Mouse (Mus musculus) left cerebral cortex, postnatal 4 days (tissue): Measurements from ENCODE around the gene Arhgap27. TPM values are rescaled to one million over a fixed set of nuclear protein-coding genes. Genes with fewer than 3 reads are reported as not detected.
A peak's percentile ranks its signal among the peaks of the same experiment; 100 is the strongest.
"Not testable (repeated sequence)": the region's sequence is repeated elsewhere in the genome, so short reads cannot be mapped to it uniquely, and the experiment has no call there.

ENCODE experiments used
- DNase-seq: peaks from one replicate; pipeline ENCODE4 v3.0.0-alpha.2; 2022
- intact Hi-C: fragments of 180-260 bp; cut with DNase I; formaldehyde crosslinking; loops from one replicate; pipeline ENCODE4 v1.15.1; 2025
- total RNA-seq, 2 experiments: library from RNA; stranded (reverse); gene quantifications; 2 replicates each; pipeline ENCODE4 v1.2.3; 2021

Arhgap27 gene
- total RNA-seq, result 1 to 10 TPM; 4.7 to 5.1 TPM

- intact Hi-C loops, result no loop called here
- peak; percentile 34 for DNase-seq
Observed at GRCm38 (mm10) chr11:103363214-103364148, at the start of gene Arhgap27. Arhgap27 (minus strand) TSS chr11:103363692.

- DNase-seq, result peak; percentile 5
- intact Hi-C loops, result no loop called here
Observed at GRCm38 (mm10) chr11:103412950-103413423, 49.5 kb upstream of the Arhgap27 start.

- intact Hi-C loops, result no loop called here
- DNase-seq, result peak; percentile 96
Observed at GRCm38 (mm10) chr11:103411981-103412949, 48.8 kb upstream of the Arhgap27 start, which contains the start of gene Plekhm1. Plekhm1 (minus strand) TSS chr11:103412687.

- intact Hi-C loops, result no loop called here
- no peak for DNase-seq
Observed at GRCm38 (mm10) chr11:103411301-103411700, 47.8 kb upstream of the Arhgap27 start.

GRCm38 (mm10) chr11:103408880-103409279, 45.4 kb upstream of the Arhgap27 start:
- intact Hi-C loops, result no loop called here
- no peak for DNase-seq

- DNase-seq, intact Hi-C loops: not testable (repeated sequence)
Observed at GRCm38 (mm10) chr11:103407136-103407535, 43.6 kb upstream of the Arhgap27 start.

GRCm38 (mm10) chr11:103406551-103406950, 43.1 kb upstream of the Arhgap27 start:
- intact Hi-C loops, result no loop called here

GRCm38 (mm10) chr11:103405814-103406213, 42.3 kb upstream of the Arhgap27 start:
- DNase-seq, result no peak
- intact Hi-C loops, result no loop called here

More at GRCm38 (mm10) chr11:103406551-103406950, 43.1 kb upstream of the Arhgap27 start:
- DNase-seq, result no peak

- DNase-seq, result no peak
- intact Hi-C loops, result no loop called here
Observed at GRCm38 (mm10) chr11:103404618-103405017, 41.1 kb upstream of the Arhgap27 start.

GRCm38 (mm10) chr11:103403776-103404175, 40.3 kb upstream of the Arhgap27 start:
- intact Hi-C loops, result no loop called here
- DNase-seq, result no peak

- no peak for DNase-seq
- intact Hi-C loops, result no loop called here
Observed at GRCm38 (mm10) chr11:103402738-103403137, 39.2 kb upstream of the Arhgap27 start.

- intact Hi-C loops, result no loop called here
- no peak for DNase-seq
Observed at GRCm38 (mm10) chr11:103402198-103402597, 38.7 kb upstream of the Arhgap27 start.

- intact Hi-C loops, result no loop called here
- no peak for DNase-seq
Observed at GRCm38 (mm10) chr11:103399986-103400385, 36.5 kb upstream of the Arhgap27 start.

- no peak for DNase-seq
- intact Hi-C loops, result no loop called here
Observed at GRCm38 (mm10) chr11:103399050-103399449, 35.6 kb upstream of the Arhgap27 start.

GRCm38 (mm10) chr11:103396682-103397081, 33.2 kb upstream of the Arhgap27 start:
- no peak for DNase-seq
- intact Hi-C loops, result no loop called here

GRCm38 (mm10) chr11:103396236-103396635, 32.7 kb upstream of the Arhgap27 start:
- DNase-seq, result no peak
- intact Hi-C loops, result no loop called here

- intact Hi-C loops, result no loop called here
Observed at GRCm38 (mm10) chr11:103394604-103395003, 31.1 kb upstream of the Arhgap27 start.

GRCm38 (mm10) chr11:103394025-103394424, 30.5 kb upstream of the Arhgap27 start:
- intact Hi-C loops, result no loop called here
- no peak for DNase-seq

More at GRCm38 (mm10) chr11:103394604-103395003, 31.1 kb upstream of the Arhgap27 start:
- no peak for DNase-seq

- DNase-seq, result no peak
- intact Hi-C loops, result no loop called here
Observed at GRCm38 (mm10) chr11:103387870-103388526, 24.5 kb upstream of the Arhgap27 start.

GRCm38 (mm10) chr11:103386827-103387226, 23.3 kb upstream of the Arhgap27 start:
- intact Hi-C loops, result no loop called here
- DNase-seq, result no peak
